Mouse (Mus musculus) stomach, embryonic 15.5 days (tissue): ENCODE measurements around the gene Rdh16f2. TPM values are rescaled to one million over a fixed set of nuclear protein-coding genes. Genes with fewer than 3 reads are reported as not detected.
A peak's percentile ranks its signal among the peaks of the same experiment; 100 is the strongest.
"Not testable (repeated sequence)": the region's sequence is repeated elsewhere in the genome, so short reads cannot be mapped to it uniquely, and the experiment has no call there.

Experiments
- ATAC-seq: fragments of 200-750 bp; cut with Nextera tagmentation; 2 replicates; pipeline ENCODE4 v1.8.0; 2017; ENCODE audit warnings: low read depth, moderate number of reproducible peaks, moderate TSS enrichment; ENCODE audit not compliant: insufficient read depth, low FRiP score
- H3K27ac ChIP-seq: fragments of 300-500 bp; sonication (generic); 2 replicates; pipeline ENCODE4 v1.5.1; 2015; ENCODE audit warnings: mild to moderate bottlenecking, inconsistent platforms
- H3K27me3 ChIP-seq: fragments of 300-500 bp; sonication (generic); replicated peaks from 2 replicates; pipeline ENCODE4 v1.6.1; 2015; ENCODE audit warnings: inconsistent platforms
- H3K36me3 ChIP-seq: fragments of 300-500 bp; sonication (generic); 2 replicates; pipeline ENCODE4 v1.6.1; 2015; ENCODE audit warnings: inconsistent platforms
- H3K4me1 ChIP-seq: fragments of 300-500 bp; sonication (generic); 2 replicates; pipeline ENCODE4 v1.6.1; 2015; ENCODE audit warnings: inconsistent platforms
- H3K4me2 ChIP-seq: fragments of 300-500 bp; sonication (generic); 2 replicates; pipeline ENCODE4 v1.6.1; 2015; ENCODE audit warnings: mild to moderate bottlenecking, inconsistent platforms
- H3K4me3 ChIP-seq: fragments of 300-500 bp; sonication (generic); replicated peaks from 2 replicates; pipeline ENCODE4 v1.5.1; 2015; ENCODE audit warnings: inconsistent platforms
- H3K9ac ChIP-seq: fragments of 300-500 bp; sonication (generic); 2 replicates; pipeline ENCODE4 v1.6.1; 2015; ENCODE audit warnings: inconsistent platforms
- H3K9me3 ChIP-seq: fragments of 300-500 bp; sonication (generic); 2 replicates; pipeline ENCODE4 v1.6.1; 2016; ENCODE audit warnings: inconsistent platforms
- WGBS: fragments of 180-500 bp; shearing (Covaris S2); methylation state at CpG from one replicate; pipeline ENCODE4 v1.1.7; 2015; 5-methylcytosine and 5-hydroxymethylcytosine counted together
- polyA plus RNA-seq: library from polyadenylated mRNA; unstranded; fragments of >200 nt; fragmentation: Nextera tagmentation; extraction: Ambion mirVana; gene quantifications from 2 replicates; pipeline ENCODE4 v1.2.1, GENCODE M21; 2015

Rdh16f2 gene
- polyA plus RNA-seq, 1 experiment from 2014 or later, result not detected

GRCm38 (mm10) chr10:127896705-127897104, 30.4 kb downstream of the Rdh16f2 start:
- Histone ChIP-seq H3K4me1 (peaks cover 3% of the 10 kb centered on the region; the same call in 1 of the 2 replicates), H3K27ac (no peak overlapping the region), H3K9ac (no peak overlapping the region), H3K9me3 (no peaks in the 10 kb centered on the region), H3K27me3 (no peaks in the 10 kb centered on the region), H3K36me3 (no peaks in the 10 kb centered on the region), H3K4me3 (no peak overlapping the region), H3K4me2 (no peak overlapping the region)
- 43% methylated on average over 5 of the region's 5 CpGs for WGBS
- no peak for ATAC-seq

GRCm38 (mm10) chr10:127897506-127897905, 31.2 kb downstream of the Rdh16f2 start:
- Histone ChIP-seq H3K9ac (no peak overlapping the region), H3K36me3 (no peaks in the 10 kb centered on the region), H3K4me2 (no peak overlapping the region), H3K27ac (no peak overlapping the region), H3K4me1 (peaks cover 3% of the 10 kb centered on the region; the same call in 1 of the 2 replicates), H3K4me3 (no peak overlapping the region), H3K9me3 (no peaks in the 10 kb centered on the region), H3K27me3 (no peaks in the 10 kb centered on the region)
- 76% methylated on average over 3 of the region's 3 CpGs for WGBS
- no peak for ATAC-seq

- H3K27ac ChIP-seq, result no peak within 1 kb of the TSS
- WGBS, result 79% methylated on average over 2 of the region's 2 CpGs
- H3K4me2 ChIP-seq, result no peak within 1 kb of the TSS
- no peak for ATAC-seq
- H3K9ac ChIP-seq, result no peak within 1 kb of the TSS
- peaks cover 3% of the 10 kb centered on the region; the same call in 1 of the 2 replicates for H3K4me1 ChIP-seq
- no peaks in the 10 kb centered on the region for H3K9me3 ChIP-seq
- no peaks in the 10 kb centered on the region for H3K36me3 ChIP-seq
- H3K27me3 ChIP-seq, result no peaks in the 10 kb centered on the region
- no peak within 1 kb of the TSS for H3K4me3 ChIP-seq
These were observed 31.9 kb downstream of the Rdh16f2 start, which contains the start of gene Sdr9c7 for GRCm38 (mm10) chr10:127898218-127898617. TSS of gene Sdr9c7 (plus strand) at chr10:127898518.

GRCm38 (mm10) chr10:127899783-127900182, 33.5 kb downstream of the Rdh16f2 start:
- no peak overlapping the region for H3K4me2 ChIP-seq
- H3K4me1 ChIP-seq, result peaks cover 3% of the 10 kb centered on the region; the same call in 1 of the 2 replicates
- no peaks in the 10 kb centered on the region for H3K36me3 ChIP-seq
- no peaks in the 10 kb centered on the region for H3K27me3 ChIP-seq
- WGBS, result 58% methylated on average over 5 of the region's 5 CpGs
- no peak overlapping the region for H3K27ac ChIP-seq
- no peak for ATAC-seq
- no peak overlapping the region for H3K9ac ChIP-seq
- no peaks in the 10 kb centered on the region for H3K9me3 ChIP-seq
- no peak overlapping the region for H3K4me3 ChIP-seq

GRCm38 (mm10) chr10:127901751-127902150, 35.5 kb downstream of the Rdh16f2 start:
- 68% methylated on average over 4 of the region's 4 CpGs for WGBS
- no peak overlapping the region for H3K9ac ChIP-seq

GRCm38 (mm10) chr10:127903116-127903515, 36.8 kb downstream of the Rdh16f2 start:
- WGBS, result 15% methylated on average over 1 of the region's 1 CpGs
- ATAC-seq, result no peak
- no peak overlapping the region for H3K27ac ChIP-seq
- H3K27me3 ChIP-seq, result no peaks in the 10 kb centered on the region
- H3K9ac ChIP-seq, result no peak overlapping the region
- no peak overlapping the region for H3K4me2 ChIP-seq
- H3K9me3 ChIP-seq, result no peaks in the 10 kb centered on the region
- H3K36me3 ChIP-seq, result no peaks in the 10 kb centered on the region
- peaks cover 7% of the 10 kb centered on the region; the same call in 1 of the 2 replicates for H3K4me1 ChIP-seq
- H3K4me3 ChIP-seq, result no peak overlapping the region

More at GRCm38 (mm10) chr10:127901751-127902150, 35.5 kb downstream of the Rdh16f2 start:
- ATAC-seq, result 0 out of 2 replicates have a peak, but pooled peaks have one; percentile 11
- no peaks in the 10 kb centered on the region for H3K36me3 ChIP-seq
- H3K4me1 ChIP-seq, result peaks cover 7% of the 10 kb centered on the region; the same call in 1 of the 2 replicates
- H3K27me3 ChIP-seq, result no peaks in the 10 kb centered on the region
- no peaks in the 10 kb centered on the region for H3K9me3 ChIP-seq
- H3K27ac ChIP-seq, result no peak overlapping the region
- no peak overlapping the region for H3K4me3 ChIP-seq
- no peak overlapping the region for H3K4me2 ChIP-seq

- ATAC-seq, result peak; percentile 74
- no peaks in the 10 kb centered on the region for H3K9me3 ChIP-seq
- no peak overlapping the region for H3K4me2 ChIP-seq
- H3K4me1 ChIP-seq, result peaks cover 7% of the 10 kb centered on the region; the same call in 1 of the 2 replicates
- 53% methylated on average over 7 of the region's 7 CpGs for WGBS
- no peak overlapping the region for H3K4me3 ChIP-seq
- H3K36me3 ChIP-seq, result no peaks in the 10 kb centered on the region
- H3K27me3 ChIP-seq, result no peaks in the 10 kb centered on the region
- H3K9ac ChIP-seq, result no peak overlapping the region
- peak overlapping the region; percentile 76 for H3K27ac ChIP-seq
These were observed 38.6 kb downstream of the Rdh16f2 start for GRCm38 (mm10) chr10:127904718-127905446.

- Histone ChIP-seq H3K9me3 (no peaks in the 10 kb centered on the region), H3K36me3 (no peaks in the 10 kb centered on the region), H3K4me2 (no peak overlapping the region), H3K4me3 (no peak overlapping the region), H3K4me1 (peaks cover 7% of the 10 kb centered on the region; the same call in 1 of the 2 replicates), H3K9ac (no peak overlapping the region), H3K27ac (no peak overlapping the region), H3K27me3 (no peaks in the 10 kb centered on the region)
- WGBS, result 78% methylated on average over 2 of the region's 2 CpGs
- no peak for ATAC-seq
These were observed 39.9 kb downstream of the Rdh16f2 start for GRCm38 (mm10) chr10:127906138-127906537.

GRCm38 (mm10) chr10:127907386-127907951, 41.2 kb downstream of the Rdh16f2 start:
- Histone ChIP-seq H3K4me1 (peaks cover 7% of the 10 kb centered on the region; the same call in 1 of the 2 replicates), H3K9me3 (no peaks in the 10 kb centered on the region), H3K36me3 (no peaks in the 10 kb centered on the region), H3K9ac (no peak overlapping the region), H3K27me3 (no peaks in the 10 kb centered on the region), H3K4me3 (no peak overlapping the region), H3K27ac (no peak overlapping the region), H3K4me2 (no peak overlapping the region)
- ATAC-seq, result no peak

GRCm38 (mm10) chr10:127915578-127915977, 49.3 kb downstream of the Rdh16f2 start:
- H3K4me2 ChIP-seq, result no peak overlapping the region
- H3K27me3 ChIP-seq, result no peaks in the 10 kb centered on the region
- H3K9ac ChIP-seq, result no peak overlapping the region
- H3K36me3 ChIP-seq, result no peaks in the 10 kb centered on the region
- no peak for ATAC-seq
- H3K4me3 ChIP-seq, result no peak overlapping the region
- no peaks in the 10 kb centered on the region for H3K9me3 ChIP-seq
- H3K4me1 ChIP-seq, result no peaks in the 10 kb centered on the region
- 88% methylated on average over 1 of the region's 1 CpGs for WGBS
- no peak overlapping the region for H3K27ac ChIP-seq

- not testable (repeated sequence) for H3K27me3 ChIP-seq, H3K4me2 ChIP-seq, H3K4me3 ChIP-seq, H3K36me3 ChIP-seq, ATAC-seq, H3K9me3 ChIP-seq, H3K27ac ChIP-seq, H3K9ac ChIP-seq, H3K4me1 ChIP-seq
- WGBS, result 80% methylated on average over 3 of the region's 3 CpGs
These were observed 50.9 kb downstream of the Rdh16f2 start for GRCm38 (mm10) chr10:127917183-127917582.

GRCm38 (mm10) chr10:127917651-127918050, 51.4 kb downstream of the Rdh16f2 start:
- 92% methylated on average over 5 of the region's 5 CpGs for WGBS
- Histone ChIP-seq H3K27ac (no peak overlapping the region), H3K4me1 (no peaks in the 10 kb centered on the region), H3K9ac (no peak overlapping the region), H3K9me3 (no peaks in the 10 kb centered on the region), H3K4me3 (no peak overlapping the region), H3K4me2 (no peak overlapping the region), H3K36me3 (no peaks in the 10 kb centered on the region), H3K27me3 (no peaks in the 10 kb centered on the region)
- ATAC-seq, result no peak
